Mouse (Mus musculus) stomach, postnatal 0 days (tissue): Measurements from ENCODE around the gene Chkb.

Experiments
- CTCF ChIP-seq: IDR thresholded peaks from 2 replicates; pipeline ENCODE4 v1.5.1; 2016; ENCODE audit warnings: antibody characterized with exemption, low read depth, mild to moderate bottlenecking, moderate library complexity
- EP300 ChIP-seq: optimal IDR thresholded peaks from 2 replicates; pipeline ENCODE3; 2016; ENCODE audit warnings: antibody characterized with exemption

- TF ChIP-seq CTCF (no peak), EP300 (no peak)
Measured at GRCm38 (mm10) chr15:89390081-89390480, 39.6 kb downstream of the Chkb start.
